Mouse (Mus musculus) stomach, embryonic 14.5 days (tissue): ENCODE results near the gene Fam162b. TPM values are rescaled to one million over a fixed set of nuclear protein-coding genes. Genes with fewer than 3 reads are reported as not detected.

Experiments
- ATAC-seq: fragments of 200-750 bp; cut with Nextera tagmentation; 2 replicates; pipeline ENCODE4 v1.8.0; 2017; ENCODE audit warnings: low read depth, moderate TSS enrichment; ENCODE audit not compliant: insufficient number of reproducible peaks, insufficient read depth, low FRiP score
- H3K27ac ChIP-seq: fragments of 300-500 bp; sonication (generic); 2 replicates; pipeline ENCODE4 v1.5.1; 2014; ENCODE audit warnings: mild to moderate bottlenecking, low read length, moderate library complexity, mixed read lengths
- H3K27me3 ChIP-seq: fragments of 300-500 bp; sonication (generic); 2 replicates; pipeline ENCODE4 v1.6.1; 2014; ENCODE audit warnings: low read length, control low read depth, mixed read lengths; ENCODE audit not compliant: control insufficient read depth, insufficient read depth
- H3K36me3 ChIP-seq: fragments of 300-500 bp; sonication (generic); 2 replicates; pipeline ENCODE4 v1.6.1; 2014; ENCODE audit warnings: mild to moderate bottlenecking, control low read depth, low read length, moderate library complexity, mixed read lengths; ENCODE audit not compliant: control insufficient read depth, insufficient read depth
- H3K4me1 ChIP-seq: fragments of 300-500 bp; sonication (generic); 2 replicates; pipeline ENCODE4 v1.6.1; 2014; ENCODE audit warnings: low read length, control low read depth, mixed read lengths; ENCODE audit not compliant: control insufficient read depth, insufficient read depth
- H3K4me2 ChIP-seq: fragments of 300-500 bp; sonication (generic); replicated peaks from 2 replicates; pipeline ENCODE4 v1.6.1; 2014; ENCODE audit warnings: low read depth, low read length, control low read depth
- H3K4me3 ChIP-seq: fragments of 300-500 bp; sonication (generic); 2 replicates; pipeline ENCODE4 v1.5.1; 2014; ENCODE audit warnings: low read depth, low read length, control low read depth
- H3K9ac ChIP-seq: fragments of 300-500 bp; sonication (generic); replicated peaks from 2 replicates; pipeline ENCODE4 v1.6.1; 2014; ENCODE audit warnings: low read depth, mild to moderate bottlenecking, control low read depth, low read length, moderate library complexity, mixed read lengths
- H3K9me3 ChIP-seq: fragments of 300-500 bp; sonication (generic); 2 replicates; pipeline ENCODE4 v1.6.1; 2016; ENCODE audit warnings: low read depth, low read length, control low read depth; ENCODE audit not compliant: control insufficient read depth
- WGBS: fragments of 180-500 bp; shearing (Covaris S2); extraction: QIAGEN DNeasy Blood & Tissue Kit; methylation state at CpG from one replicate; pipeline ENCODE4 v1.1.7; 2014; 5-methylcytosine and 5-hydroxymethylcytosine counted together
- polyA plus RNA-seq: library from polyadenylated mRNA; unstranded; fragments of >200 nt; fragmentation: Nextera tagmentation; extraction: Ambion mirVana; gene quantifications from 2 replicates; pipeline ENCODE4 v1.2.1, GENCODE M21; 2014

Fam162b gene
- polyA plus RNA-seq, 1 experiment from 2014 or later: 62.3 TPM

DNA sequence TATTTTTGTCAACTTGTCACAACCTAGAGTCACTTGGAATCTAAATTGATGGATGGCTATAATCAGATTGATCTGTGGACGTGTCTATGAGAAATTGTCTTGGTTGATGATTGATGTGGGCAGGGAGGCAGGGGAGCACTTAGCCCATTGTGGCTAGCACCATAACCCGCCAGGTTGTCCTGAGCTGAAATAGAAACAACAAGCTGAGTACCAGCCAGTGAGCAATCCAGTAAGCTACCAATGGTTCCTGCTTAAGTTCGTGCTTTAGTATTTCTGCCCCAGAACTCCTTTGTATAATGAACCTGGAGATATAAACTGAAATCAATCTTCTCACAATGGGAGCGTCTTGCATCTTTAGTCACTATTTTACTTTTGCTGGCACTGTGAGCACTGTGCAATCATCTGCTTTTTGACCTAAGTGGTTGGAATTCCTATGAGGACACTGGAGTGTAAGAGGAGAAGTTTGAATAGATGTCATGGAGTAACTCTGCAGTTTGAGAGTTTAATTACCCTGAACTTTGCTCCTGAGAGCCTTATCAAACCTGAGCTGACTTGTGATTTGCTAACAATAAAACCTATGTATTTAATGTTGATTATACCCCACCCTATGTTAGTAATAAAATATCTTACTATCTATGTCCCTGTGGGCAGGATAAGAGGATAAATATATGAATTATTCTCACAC lies 19.6 kb upstream of the Fam162b start:
- no peaks in the 10 kb centered on the region for H3K27me3 ChIP-seq
- H3K4me2 ChIP-seq: no peak overlapping the region
- H3K27ac ChIP-seq: no peak overlapping the region
- H3K4me3 ChIP-seq: no peak overlapping the region
- ATAC-seq: no peak
- H3K9ac ChIP-seq: no peak overlapping the region
- H3K4me1 ChIP-seq: no peaks in the 10 kb centered on the region
- no peaks in the 10 kb centered on the region for H3K9me3 ChIP-seq
- no peaks in the 10 kb centered on the region for H3K36me3 ChIP-seq
- 38% methylated on average over 4 of the region's 4 CpGs for WGBS

GRCm38 (mm10) chr10:51596928-51597635 lies 6.8 kb upstream of the Fam162b start:
- Histone ChIP-seq H3K4me3 (no peak overlapping the region), H3K9me3 (no peaks in the 10 kb centered on the region)
- 78% methylated on average over 9 of the region's 9 CpGs for WGBS

DNA sequence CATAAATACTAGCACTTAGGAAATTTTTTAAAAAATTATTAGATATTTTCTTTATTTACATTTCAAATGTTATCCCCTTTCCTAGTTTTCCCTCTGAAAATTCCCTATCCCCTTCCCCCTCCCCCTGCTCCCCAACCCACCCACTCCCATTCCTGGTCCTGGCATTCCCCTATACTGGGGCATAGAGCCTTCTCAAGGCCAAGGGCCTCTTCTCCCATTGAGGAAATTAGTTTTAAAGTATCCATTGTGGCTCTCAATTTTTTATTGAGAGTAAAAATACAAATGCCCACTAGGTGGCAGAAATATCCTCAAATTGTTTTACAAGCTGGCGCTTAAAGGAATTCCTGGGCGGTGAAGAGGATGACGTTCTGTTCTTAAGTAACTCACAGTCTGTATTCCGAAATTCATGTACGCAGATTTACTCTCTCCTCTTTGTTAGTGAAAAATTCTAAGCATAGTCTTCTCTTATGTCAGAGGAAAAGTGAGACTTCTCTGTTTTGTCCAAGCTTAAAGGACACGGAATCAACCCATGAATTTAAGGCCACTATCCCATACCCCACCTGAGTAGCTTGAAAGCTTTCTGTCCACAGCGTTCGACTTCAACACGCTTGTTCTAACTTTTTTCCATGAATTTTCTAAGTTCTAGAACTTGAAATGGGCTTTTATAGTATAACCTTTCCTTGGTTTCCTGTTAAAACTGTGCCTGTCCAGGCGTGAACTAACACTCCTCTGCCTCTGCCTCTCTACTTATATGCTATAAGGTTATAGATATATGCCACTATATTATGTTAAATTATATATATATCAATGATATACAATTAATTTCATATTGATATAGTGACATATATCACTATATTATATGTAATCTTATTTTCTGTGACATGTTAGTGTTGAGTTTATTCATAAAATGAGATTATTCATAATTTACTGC lies 4.9 kb upstream of the Fam162b start:
- WGBS: 36% methylated on average over 10 of the region's 10 CpGs
- H3K36me3 ChIP-seq: no peaks in the 10 kb centered on the region
- no peaks in the 10 kb centered on the region for H3K9me3 ChIP-seq
- H3K4me3 ChIP-seq: no peak overlapping the region
- H3K27ac ChIP-seq: no peak overlapping the region
- no peak for ATAC-seq
- H3K27me3 ChIP-seq: no peaks in the 10 kb centered on the region
- H3K4me1 ChIP-seq: no peaks in the 10 kb centered on the region
- no peak overlapping the region for H3K9ac ChIP-seq
- 0 out of 2 replicates have a peak overlapping the region, but pooled peaks have one; percentile 10 for H3K4me2 ChIP-seq

More at GRCm38 (mm10) chr10:51596928-51597635, 6.8 kb upstream of the Fam162b start:
- ATAC-seq: no peak
- Histone ChIP-seq H3K27me3 (no peaks in the 10 kb centered on the region), H3K36me3 (no peaks in the 10 kb centered on the region), H3K4me2 (no peak overlapping the region), H3K9ac (no peak overlapping the region), H3K27ac (no peak overlapping the region), H3K4me1 (no peaks in the 10 kb centered on the region)

DNA sequence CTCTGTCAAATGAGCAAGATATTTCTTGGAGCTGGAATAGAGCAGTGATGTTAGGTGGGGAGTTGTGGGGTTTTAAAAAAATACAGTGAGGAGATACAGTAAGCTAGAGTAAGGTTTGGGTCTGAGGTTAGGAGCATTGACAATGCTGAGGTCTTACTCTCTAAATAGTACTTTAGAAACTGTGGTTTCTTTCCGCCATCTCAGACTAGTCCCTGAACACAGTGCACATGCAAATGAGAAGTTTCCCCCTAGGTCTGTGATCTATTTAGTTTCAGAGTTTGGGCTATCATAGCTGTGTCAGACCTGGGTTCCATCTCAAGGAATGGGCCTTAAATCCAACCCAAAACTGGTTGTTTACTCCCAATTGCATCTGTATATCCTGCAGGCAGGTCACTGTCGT lies 1.3 kb upstream of the Fam162b start:
- 91% methylated on average over 2 of the region's 2 CpGs for WGBS
- no peak for ATAC-seq
- no peak overlapping the region for H3K4me3 ChIP-seq
- H3K27me3 ChIP-seq: no peaks in the 10 kb centered on the region
- no peak overlapping the region for H3K4me2 ChIP-seq
- H3K9me3 ChIP-seq: no peaks in the 10 kb centered on the region
- no peaks in the 10 kb centered on the region for H3K4me1 ChIP-seq
- H3K36me3 ChIP-seq: no peaks in the 10 kb centered on the region
- no peak overlapping the region for H3K9ac ChIP-seq
- H3K27ac ChIP-seq: no peak overlapping the region

- H3K9me3 ChIP-seq: no peaks in the 10 kb centered on the region
Observed at GRCm38 (mm10) chr10:51584919-51585318, 5.4 kb downstream of the Fam162b start.

DNA sequence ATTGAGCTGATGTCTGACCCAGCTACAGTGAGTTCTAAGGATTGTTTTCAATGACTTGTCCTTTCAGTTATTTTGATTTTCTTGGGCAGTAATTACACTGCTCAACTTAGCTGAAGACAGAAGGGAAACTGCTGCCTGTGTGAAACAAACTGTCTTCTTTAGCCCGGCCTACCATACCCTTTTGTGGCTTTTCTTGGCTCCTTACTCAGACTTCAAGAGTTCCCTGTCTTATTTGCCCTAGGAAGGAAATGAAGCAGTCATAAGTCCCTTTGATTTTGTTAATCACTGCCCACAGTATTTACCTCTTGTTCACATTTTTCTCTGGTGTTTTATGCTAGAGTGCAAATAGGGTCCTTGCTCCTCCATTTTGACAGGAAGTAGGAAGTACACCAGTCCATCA lies 5.9 kb downstream of the Fam162b start:
- Histone ChIP-seq H3K27me3 (no peaks in the 10 kb centered on the region), H3K4me1 (no peaks in the 10 kb centered on the region), H3K4me2 (no peak overlapping the region), H3K36me3 (no peaks in the 10 kb centered on the region), H3K9ac (no peak overlapping the region), H3K27ac (no peak overlapping the region), H3K9me3 (no peaks in the 10 kb centered on the region), H3K4me3 (no peak overlapping the region)
- WGBS: 79% methylated on average over 1 of the region's 1 CpGs
- no peak for ATAC-seq

More at GRCm38 (mm10) chr10:51584919-51585318, 5.4 kb downstream of the Fam162b start:
- Histone ChIP-seq H3K4me2 (no peak overlapping the region), H3K27me3 (no peaks in the 10 kb centered on the region), H3K27ac (no peak overlapping the region), H3K9ac (no peak overlapping the region), H3K4me3 (no peak overlapping the region), H3K36me3 (no peaks in the 10 kb centered on the region), H3K4me1 (no peaks in the 10 kb centered on the region)
- ATAC-seq: no peak

DNA sequence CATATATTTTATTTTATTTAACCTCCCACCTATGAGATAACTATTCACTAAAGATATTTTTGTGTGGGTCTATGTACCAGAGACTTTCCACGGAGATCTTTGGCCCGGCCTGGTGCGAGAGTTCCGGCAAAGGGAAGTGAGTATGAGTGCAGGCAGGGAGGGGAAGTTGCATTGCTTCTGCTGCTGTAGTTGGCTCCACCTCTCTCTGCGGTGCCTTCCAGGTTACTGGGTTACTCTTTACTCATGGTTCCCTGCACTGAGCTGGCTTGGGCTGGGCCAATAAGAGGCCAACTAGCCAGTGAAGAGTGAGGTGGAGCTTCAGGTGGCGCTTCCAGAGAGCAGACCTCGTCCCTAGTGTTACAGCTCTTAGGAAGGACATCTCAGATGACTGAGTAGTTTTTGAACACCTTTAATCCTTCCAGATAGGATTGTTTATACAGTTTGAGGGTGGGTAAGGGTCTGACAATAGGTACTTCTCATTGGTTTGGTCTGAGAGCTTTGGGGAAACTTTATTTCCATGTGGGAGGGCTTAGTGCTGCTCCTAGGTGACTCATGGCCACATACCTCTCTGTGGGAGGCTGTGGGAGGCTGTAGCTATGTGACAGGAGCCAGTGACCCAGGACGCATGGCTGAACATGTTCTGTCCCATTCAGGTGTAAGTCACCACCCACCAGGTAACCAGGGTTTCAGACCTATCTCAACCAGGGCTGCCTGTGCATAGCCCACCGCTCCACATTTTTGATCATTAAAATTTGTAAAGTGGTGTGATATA lies 18.9 kb downstream of the Fam162b start:
- Histone ChIP-seq H3K27me3 (no peaks in the 10 kb centered on the region), H3K27ac (no peak overlapping the region), H3K4me1 (no peaks in the 10 kb centered on the region), H3K4me3 (no peak overlapping the region), H3K36me3 (no peaks in the 10 kb centered on the region), H3K9me3 (no peaks in the 10 kb centered on the region), H3K9ac (no peak overlapping the region), H3K4me2 (no peak overlapping the region)
- WGBS: 67% methylated on average over 9 of the region's 9 CpGs
- peak; percentile 53; the same call in 1 of the 2 replicates for ATAC-seq

DNA sequence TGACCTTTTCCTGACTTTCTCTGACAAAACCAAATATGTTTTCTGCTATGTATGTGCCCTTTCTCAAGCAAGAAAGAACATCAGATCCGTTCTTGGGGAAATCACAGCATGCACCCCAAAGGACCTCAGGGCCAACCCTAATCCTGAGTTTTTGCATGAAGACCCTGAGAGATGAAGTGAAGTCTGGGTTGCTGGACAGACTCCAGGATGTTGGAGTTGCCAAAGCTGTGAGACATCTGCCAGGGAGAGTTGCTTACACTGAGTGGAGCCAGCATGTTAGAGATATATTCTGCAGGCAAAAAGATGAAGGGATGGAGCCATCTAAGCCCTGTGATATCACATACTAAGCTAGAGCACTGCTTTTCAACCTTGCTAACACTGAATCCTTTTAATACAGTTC lies 34.3 kb downstream of the Fam162b start:
- Histone ChIP-seq H3K27ac (no peak overlapping the region), H3K27me3 (no peaks in the 10 kb centered on the region), H3K4me2 (no peak overlapping the region), H3K4me1 (no peaks in the 10 kb centered on the region), H3K36me3 (no peaks in the 10 kb centered on the region), H3K9ac (no peak overlapping the region), H3K9me3 (no peaks in the 10 kb centered on the region), H3K4me3 (no peak overlapping the region)
- 77% methylated on average over 1 of the region's 1 CpGs for WGBS
- ATAC-seq: no peak
